Mouse (Mus musculus): ENCODE results near the gene Cyren.

The Cyren gene

DNA sequence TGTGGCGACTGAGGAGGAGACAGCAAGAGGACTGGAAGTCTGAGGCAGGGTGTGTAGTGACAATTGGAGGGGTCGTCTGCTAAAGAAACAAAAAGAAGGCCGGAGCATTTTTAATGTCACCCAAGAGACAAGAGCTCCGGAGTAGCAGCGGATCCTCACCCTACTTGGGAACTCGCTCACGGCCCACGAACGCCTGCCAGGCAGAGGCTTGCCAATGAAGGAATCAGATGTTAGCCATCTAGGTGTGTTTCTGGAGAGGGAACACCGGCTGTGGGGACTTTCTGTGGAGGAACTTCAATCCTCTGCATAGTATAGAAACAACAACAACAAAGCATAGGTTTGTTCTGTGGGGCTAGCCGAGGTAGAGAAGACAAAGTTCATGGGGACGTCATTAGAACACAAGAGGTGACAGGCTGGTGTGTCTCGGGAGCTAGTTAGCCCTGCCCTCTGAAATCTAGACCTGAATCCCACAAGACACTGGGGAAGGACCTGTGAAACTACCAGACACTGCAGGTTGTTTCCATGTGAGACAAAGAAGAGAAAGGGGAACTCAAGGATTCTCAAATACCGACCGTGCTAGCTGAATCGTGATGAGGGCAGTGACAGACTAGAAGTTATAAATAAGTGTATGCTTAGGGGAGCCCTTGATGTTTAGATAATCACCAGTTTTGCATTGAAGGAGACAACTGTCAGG lies 10.4 kb downstream of the Cyren start:
- no peak for DNase-seq (ENCODE audit: low spot score in 2 of 2)

DNA sequence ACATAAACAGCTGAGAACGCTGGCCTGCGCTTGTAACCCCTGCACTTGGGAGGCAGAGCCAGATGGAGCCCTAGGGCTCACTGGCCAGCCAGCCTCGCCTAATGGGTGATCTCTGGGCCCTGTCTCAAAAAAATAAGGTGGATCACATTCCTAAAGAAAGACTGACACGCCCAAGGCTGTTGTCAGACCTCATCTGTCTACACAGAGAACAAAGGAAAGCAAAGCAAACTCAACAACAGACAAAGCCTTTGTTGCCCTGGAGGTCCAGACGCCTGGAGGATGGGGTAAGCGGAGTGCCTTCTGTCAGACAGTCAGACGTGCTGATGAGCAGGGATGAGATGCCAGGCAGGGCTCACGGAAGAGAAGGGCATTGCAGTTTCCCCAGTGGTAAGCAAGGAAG lies 11.1 kb downstream of the Cyren start:
- DNase-seq (ENCODE audit: low spot score in 2 of 2), result no peak

DNA sequence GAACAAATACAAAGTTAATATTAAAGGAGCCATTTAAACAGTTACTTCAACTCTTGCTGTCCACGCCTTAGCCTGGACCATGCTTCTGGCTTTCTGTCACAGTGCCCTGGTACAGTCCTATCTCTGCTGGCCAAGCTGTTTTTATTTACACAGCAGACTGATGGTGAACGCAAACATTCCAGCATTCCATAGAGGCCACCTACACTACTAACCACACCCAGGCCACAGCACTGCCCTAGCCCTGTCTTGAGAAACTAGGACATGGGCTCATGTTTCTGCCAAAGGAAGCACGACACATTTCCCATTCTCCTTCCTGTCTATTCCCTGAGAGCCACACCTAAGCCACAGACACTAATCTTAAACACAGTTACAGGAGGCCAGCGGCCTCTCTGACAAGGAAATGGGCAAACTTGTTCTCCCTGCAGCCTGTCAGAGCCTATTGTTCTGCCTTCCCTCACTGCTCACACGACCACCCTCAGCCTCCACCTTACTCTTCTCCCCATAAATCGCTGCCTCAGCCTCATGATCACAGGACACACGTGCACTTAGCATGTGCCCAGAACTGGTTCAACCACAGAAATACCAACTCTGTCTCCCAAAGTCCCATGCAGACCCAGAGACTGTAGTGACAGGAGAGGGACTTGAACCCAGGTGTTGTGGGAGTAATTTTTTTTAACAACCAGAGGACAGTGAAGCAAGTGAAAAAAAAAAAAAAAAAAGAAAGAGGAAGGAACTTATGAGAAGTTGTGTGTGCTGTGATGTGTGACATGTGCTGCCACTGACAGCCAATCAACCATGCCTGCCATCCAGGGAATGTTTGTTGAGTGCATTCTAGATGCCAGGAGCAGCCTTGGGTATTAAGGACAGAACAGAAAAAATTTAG lies 11.9 kb downstream of the Cyren start:
- DNase-seq (ENCODE audit: low spot score in 2 of 2), result no peak

DNA sequence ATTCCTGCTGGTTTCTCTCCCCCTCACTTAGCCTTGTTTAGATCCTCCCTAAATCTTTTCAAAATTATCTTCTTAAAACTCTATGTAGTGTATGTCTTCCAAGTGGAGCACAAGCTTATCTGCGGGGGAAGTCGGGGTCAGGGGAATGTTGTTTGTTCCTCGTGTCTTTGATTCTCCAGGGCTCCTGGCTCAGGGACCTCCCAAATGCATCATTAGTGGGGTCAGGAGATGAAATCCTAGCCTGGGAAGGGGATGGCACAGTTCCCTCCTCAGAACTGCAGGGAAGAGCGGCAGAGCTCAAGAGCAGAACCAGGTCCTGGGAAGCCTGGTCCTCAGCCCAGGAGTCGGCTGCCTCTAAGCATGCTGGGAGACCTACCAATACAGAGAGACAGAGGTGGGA lies 12.6 kb downstream of the Cyren start:
- no peak for DNase-seq (ENCODE audit: low spot score in 2 of 2)

DNA sequence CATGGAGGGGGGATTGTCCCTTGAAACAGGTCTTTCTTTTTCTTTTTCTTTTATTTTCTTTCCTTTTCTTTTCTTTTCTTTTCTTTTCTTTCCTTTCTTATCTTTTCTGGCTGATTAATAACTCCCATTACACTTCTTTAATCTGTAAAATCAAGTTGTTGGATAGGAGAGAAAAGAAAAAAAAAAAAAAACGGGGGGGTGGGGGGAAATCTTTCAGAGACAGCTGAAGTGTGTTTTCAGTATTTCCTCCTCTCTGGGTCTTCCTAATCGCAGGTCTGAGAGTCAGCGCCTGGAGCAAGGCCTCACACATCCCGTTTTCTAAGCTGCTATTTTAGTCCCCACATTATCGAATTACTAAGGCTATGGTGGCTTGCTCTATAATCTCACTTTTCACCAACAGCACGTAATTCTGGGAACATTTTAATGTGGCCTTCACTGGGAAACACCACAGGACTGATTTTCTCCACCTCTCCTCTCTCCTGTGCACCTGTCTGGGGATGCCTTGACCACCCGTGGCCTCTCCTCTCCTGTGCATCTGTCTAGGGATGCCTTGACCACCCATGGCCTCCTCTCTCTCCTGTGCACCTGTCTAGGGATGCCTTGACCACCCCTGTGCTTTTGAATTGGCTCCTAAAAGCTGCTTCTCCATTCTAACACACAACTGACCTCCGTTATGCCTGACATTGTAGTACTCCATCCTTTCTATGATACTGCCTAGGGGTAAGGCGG lies 13.9 kb downstream of the Cyren start:
- no peak for DNase-seq (ENCODE audit: low spot score in 2 of 2)

DNA sequence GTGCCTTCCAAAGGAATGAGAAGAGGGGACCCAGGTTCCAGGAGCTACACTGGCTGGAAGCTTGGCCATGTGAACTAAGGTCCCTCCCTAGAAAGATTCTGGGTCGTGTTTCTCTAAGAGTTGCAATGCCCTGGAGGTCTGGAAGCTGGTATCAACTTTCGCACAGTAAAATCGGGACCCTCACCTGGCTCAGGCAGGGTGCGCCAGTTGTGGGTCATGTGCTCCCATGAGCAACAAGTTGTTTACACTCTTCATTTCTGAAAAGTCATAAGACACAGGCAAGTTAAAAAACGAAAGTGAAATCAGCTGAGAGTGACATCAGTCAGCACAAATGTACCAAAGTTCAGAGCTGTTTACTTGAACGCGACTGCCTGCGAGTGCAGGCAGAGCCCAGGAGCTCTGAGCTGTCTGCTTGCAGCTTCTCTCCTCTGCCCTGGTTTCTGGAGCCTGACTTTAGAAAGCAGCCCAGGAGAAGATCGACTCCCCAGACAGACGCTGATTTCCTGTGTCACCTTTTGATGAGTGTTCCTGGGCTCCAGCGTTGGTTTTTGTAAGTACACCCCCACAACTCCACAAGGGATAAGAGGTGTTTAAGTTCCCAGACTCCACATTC lies 15.0 kb downstream of the Cyren start, which contains the start of gene Tmem140:
TSS of gene Tmem140 (plus strand) at position 356 of the 613 bp plus-strand sequence.
- peak; percentile 57 to 60 for DNase-seq (ENCODE audit: low spot score in 2 of 2)

DNA sequence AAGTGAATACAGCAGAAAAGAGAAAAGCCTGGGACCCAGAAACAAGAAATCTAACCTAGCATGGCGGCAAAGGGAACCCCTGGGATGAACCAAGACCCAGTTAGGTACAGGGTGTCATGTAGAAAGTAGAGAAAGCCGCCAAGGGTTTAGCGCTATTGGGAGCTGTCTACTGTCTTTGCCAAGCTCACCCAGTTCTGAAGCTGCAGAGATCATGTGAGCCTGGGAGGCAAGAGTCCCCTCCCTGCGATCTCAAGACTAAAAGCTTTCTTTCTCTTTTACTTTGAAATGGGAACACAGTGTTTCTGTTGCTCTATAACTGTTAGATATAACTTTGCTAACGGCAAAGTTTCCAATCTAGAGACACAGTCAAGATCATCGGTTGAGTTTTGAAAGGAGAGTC lies 15.5 kb downstream of the Cyren start:
- peak; percentile 38 to 45 for DNase-seq (ENCODE audit: low spot score in 2 of 2)

DNA sequence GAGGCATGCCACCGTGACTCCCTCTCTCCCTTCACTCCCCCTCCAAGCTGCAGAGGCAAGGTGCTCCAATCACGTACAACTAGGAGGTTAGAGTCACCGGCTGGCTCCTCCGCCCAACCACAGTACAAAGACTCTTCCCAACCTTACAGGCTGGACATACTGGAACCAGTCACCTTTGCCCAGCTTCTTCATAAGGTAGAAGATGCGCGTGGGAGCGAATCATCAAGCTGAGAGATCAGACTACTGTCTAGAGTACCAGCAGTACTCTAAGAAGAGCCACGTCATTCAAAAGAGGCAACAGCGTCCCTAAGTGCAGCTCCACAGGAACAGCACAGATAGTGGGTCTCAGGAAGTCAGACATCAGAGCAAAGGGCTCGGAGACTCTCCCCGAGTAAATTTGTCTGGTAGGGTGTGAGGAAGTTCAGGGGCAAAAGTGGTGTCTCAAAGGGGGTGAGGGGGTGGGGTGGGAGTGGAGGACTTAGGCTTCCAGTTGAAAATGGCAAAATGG lies 16.3 kb downstream of the Cyren start:
- DNase-seq (ENCODE audit: low spot score in 2 of 2), result peak in 1 of 2 experiments; percentile 27

DNA sequence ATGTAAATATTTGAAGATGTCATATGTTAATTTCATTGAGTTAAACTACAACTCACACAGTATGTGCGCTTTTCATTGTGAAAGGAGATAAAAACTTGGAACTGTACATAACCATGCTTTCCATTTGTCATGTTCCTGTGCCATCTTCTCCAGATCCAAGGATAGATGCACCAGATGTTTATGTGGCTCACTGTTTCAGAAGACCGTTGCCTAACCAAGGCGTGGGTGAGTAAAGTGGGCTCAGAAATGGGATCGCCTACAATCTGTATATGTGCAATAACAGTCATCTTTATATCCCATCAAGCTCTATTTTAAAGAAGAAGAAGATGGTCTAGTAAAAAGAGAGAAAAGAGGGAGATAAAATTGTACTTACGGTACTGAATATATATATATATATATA lies 45.5 kb downstream of the Cyren start:
- DNase-seq (ENCODE audit: low spot score in 2 of 2), result no peak

DNA sequence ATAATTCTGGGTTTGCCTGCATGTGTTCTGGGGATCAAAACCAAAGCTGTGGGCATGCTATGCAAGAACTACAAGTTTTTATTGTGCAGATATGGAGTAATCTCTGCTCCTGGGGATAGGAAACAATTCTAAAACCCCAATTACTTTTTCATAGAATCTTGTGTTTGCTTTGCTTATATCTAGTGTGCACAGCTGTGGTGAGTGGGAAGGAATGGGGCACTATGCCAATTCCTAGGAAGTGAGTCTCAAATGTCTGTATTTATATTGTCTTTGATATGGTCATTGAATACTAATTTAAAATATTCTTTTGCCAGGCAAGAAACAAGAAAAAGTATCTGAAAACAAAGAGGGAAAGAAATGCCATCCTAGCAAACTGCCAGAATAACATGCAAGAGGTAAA lies 53.5 kb downstream of the Cyren start:
- no peak for DNase-seq (ENCODE audit: low spot score in 2 of 2)
